Mouse (Mus musculus) forebrain, embryonic 11.5 days (tissue): Measurements from ENCODE around the gene Prr14. TPM values are rescaled to one million over a fixed set of nuclear protein-coding genes. Genes with fewer than 3 reads are reported as not detected.

Experiments
- microRNA-seq: library from miRNA; unstranded; fragments of <30 nt; microRNA quantifications from one replicate; pipeline ENCODE4, GENCODE M21; 2016; ENCODE audit not compliant: insufficient number of aligned reads
- polyA plus RNA-seq: library from polyadenylated mRNA; unstranded; fragments of >200 nt; fragmentation: Nextera tagmentation; extraction: Ambion mirVana; gene quantifications from 2 replicates; pipeline ENCODE4 v1.2.1, GENCODE M21; 2014

The Prr14 gene
- polyA plus RNA-seq, 1 experiment from 2014 or later = 77.3 TPM

Small RNA genes within 50 kb of the gene (microRNA-seq; reads per million reads assigned to microRNA genes)
- gene Gm47278 (not detected), gene Mir7060 (not detected)

Other genes starting within 250 kb of the Prr14 start
- 41.8 and 43.3 TPM in 2 replicates for gene Zfp553, start 226.6 kb upstream of the Prr14 start, polyA plus RNA-seq
- 32.8 and 36.6 TPM in 2 replicates for gene Sept1, start 226.5 kb upstream of the Prr14 start, polyA plus RNA-seq
- gene Zfp771, start 215.3 kb upstream of the Prr14 start, polyA plus RNA-seq = 53.8 and 62.5 TPM in 2 replicates
- 265 and 279 TPM in 2 replicates for gene Dctpp1, start 198.9 kb upstream of the Prr14 start, polyA plus RNA-seq
- gene Sephs2, start 185.6 kb upstream of the Prr14 start, polyA plus RNA-seq = 86.2 and 87.0 TPM in 2 replicates
- 0.21 and 0.29 TPM in 2 replicates for gene Itgal, start 163.4 kb upstream of the Prr14 start, polyA plus RNA-seq
- gene Zfp768, start 114.0 kb upstream of the Prr14 start, polyA plus RNA-seq = 5.3 and 5.5 TPM in 2 replicates
- 8.5 and 8.6 TPM in 2 replicates for gene Zfp747, start 83.6 kb upstream of the Prr14 start, polyA plus RNA-seq
- gene 9130019O22Rik, start 72.4 kb upstream of the Prr14 start, polyA plus RNA-seq = 5.0 and 5.3 TPM in 2 replicates
- gene E430018J23Rik, start 66.0 kb upstream of the Prr14 start, polyA plus RNA-seq = 5.9 and 6.8 TPM in 2 replicates
- gene Zfp764, start 52.8 kb upstream of the Prr14 start, polyA plus RNA-seq = 7.2 and 7.4 TPM in 2 replicates
- gene Zfp688, start 37.5 kb upstream of the Prr14 start, polyA plus RNA-seq = 35.4 and 35.7 TPM in 2 replicates
- gene Zfp689, start 10.5 kb upstream of the Prr14 start, polyA plus RNA-seq = 15.7 and 16.5 TPM in 2 replicates
- gene Fbrs, start 19.6 kb downstream of the Prr14 start, polyA plus RNA-seq = 13.6 and 14.7 TPM in 2 replicates
- gene Srcap, start 52.4 kb downstream of the Prr14 start, polyA plus RNA-seq = 91.6 and 93.5 TPM in 2 replicates
- 23.3 and 24.7 TPM in 2 replicates for gene Gm42715, start 60.0 kb downstream of the Prr14 start, polyA plus RNA-seq
- 10.2 and 13.0 TPM in 2 replicates for gene Tmem265, start 101.8 kb downstream of the Prr14 start, polyA plus RNA-seq
- gene Phkg2, start 113.7 kb downstream of the Prr14 start, polyA plus RNA-seq = 57.9 and 60.5 TPM in 2 replicates
- gene Ccdc189, start 129.0 kb downstream of the Prr14 start, polyA plus RNA-seq = 13.5 and 17.7 TPM in 2 replicates
- gene Rnf40, start 129.2 kb downstream of the Prr14 start, polyA plus RNA-seq = 59.1 and 66.3 TPM in 2 replicates
- 33.4 and 36.6 TPM in 2 replicates for gene Zfp629, start 156.2 kb downstream of the Prr14 start, polyA plus RNA-seq
- gene Bcl7c, start 249.3 kb downstream of the Prr14 start, polyA plus RNA-seq = 59.5 and 65.8 TPM in 2 replicates